Mouse (Mus musculus): Measurements from ENCODE around the gene Kcnn4. TPM values are rescaled to one million over a fixed set of nuclear protein-coding genes. Genes with fewer than 3 reads are reported as not detected.
A peak's percentile ranks its signal among the peaks of the same experiment; 100 is the strongest.

Gene Kcnn4
- polyA plus RNA-seq, 2 experiments, result 90.2 to 113 TPM

GRCm38 (mm10) chr7:24364827-24365226 lies 5.2 kb upstream of the Kcnn4 start:
- Histone ChIP-seq H3K4me1 (replicated peaks; ENCODE audit: control insufficient read depth in 2 of 2, insufficient read depth in 2 of 2, low read length in 1 of 2) (peaks cover 41 to 50% of the 10 kb centered on the region in 2 experiments), H3K36me3 (replicated peaks; ENCODE audit: control insufficient read depth, insufficient read depth, low read depth) (no peaks in the 10 kb centered on the region), H3K4me2 (ENCODE audit: low read depth) (peak overlapping the region; percentile 35), H3K9ac (replicated peaks) (peak overlapping the region; percentile 45), H3K9me3 (ENCODE audit: control insufficient read depth, low read length) (no peaks in the 10 kb centered on the region), H3K27ac (peak overlapping the region; percentile 43), H3K4me3 (ENCODE audit: insufficient read depth in 1 of 2, low read depth in 2 of 2, low read length in 2 of 2) (no peak overlapping the region), H3K27me3 (ENCODE audit: control insufficient read depth, insufficient read depth, low read length) (no peaks in the 10 kb centered on the region)
- peak; percentile 98 for TF ChIP-seq CTCF (IDR thresholded peaks at IDR 0.05; ENCODE audit: low read depth)
- no peak for TF ChIP-seq EP300 (IDR thresholded peaks at IDR 0.05; ENCODE audit: low read depth)
- ATAC-seq (ENCODE audit: insufficient read depth), result peak; percentile 42
- peak; percentile 77 to 81 (median 77) for DNase-seq (ENCODE audit: low read depth in 3 of 3, low spot score in 3 of 3)
- 17% methylated on average over 10 of the region's 10 CpGs for WGBS (ENCODE audit: insufficient replicate concordance)

DNA sequence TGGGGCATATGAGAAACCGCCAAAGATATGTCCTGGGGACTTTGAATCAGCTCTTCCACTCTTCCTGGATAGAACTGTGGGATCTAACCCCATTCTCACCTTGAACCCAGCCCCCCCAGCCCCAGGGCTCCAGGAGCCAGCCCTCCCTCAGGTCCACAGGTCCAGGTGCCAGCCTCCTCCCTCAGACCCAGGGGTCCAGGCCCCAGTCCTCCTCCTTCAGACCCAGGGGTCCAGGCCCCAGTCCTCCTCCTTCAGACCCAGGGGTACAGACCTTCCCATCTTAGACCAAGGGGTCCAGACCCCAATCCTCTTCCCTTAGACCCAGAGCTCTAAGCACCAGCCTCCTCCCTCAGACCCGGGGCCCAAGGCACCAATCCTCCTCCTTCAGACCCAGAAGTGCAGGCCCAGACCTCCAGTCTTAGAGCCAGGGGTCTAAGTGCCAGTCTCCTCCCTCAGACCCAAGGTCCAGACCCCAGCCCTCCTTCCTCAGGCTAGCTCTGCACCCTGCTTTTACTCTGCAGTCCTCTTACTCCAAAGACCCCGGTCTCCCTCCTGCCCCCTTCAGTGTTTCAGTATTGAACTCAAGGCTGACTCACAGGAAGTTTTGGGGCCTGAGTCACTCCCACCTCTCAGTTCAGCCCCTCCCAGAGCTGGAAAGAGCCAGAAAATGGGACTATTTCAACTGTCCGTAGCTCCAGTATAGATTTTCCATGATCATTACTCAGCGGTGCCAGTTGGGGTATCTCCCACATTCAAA lies 4.6 kb upstream of the Kcnn4 start:
- peak overlapping the region; percentile 45 for H3K9ac ChIP-seq (replicated peaks)
- H3K4me1 ChIP-seq (replicated peaks; ENCODE audit: control insufficient read depth in 2 of 2, insufficient read depth in 2 of 2, low read length in 1 of 2), result peaks cover 41 to 50% of the 10 kb centered on the region in 2 experiments
- H3K9me3 ChIP-seq (ENCODE audit: control insufficient read depth, low read length), result no peaks in the 10 kb centered on the region
- no peak overlapping the region for H3K4me3 ChIP-seq (ENCODE audit: insufficient read depth in 1 of 2, low read depth in 2 of 2, low read length in 2 of 2)
- 69% methylated on average over 5 of the region's 5 CpGs for WGBS (ENCODE audit: insufficient replicate concordance)
- no peak for ATAC-seq (ENCODE audit: insufficient read depth)
- TF ChIP-seq CTCF (IDR thresholded peaks at IDR 0.05; ENCODE audit: low read depth) (no peak), EP300 (IDR thresholded peaks at IDR 0.05; ENCODE audit: low read depth) (no peak)
- no peak for DNase-seq (ENCODE audit: low read depth in 3 of 3, low spot score in 3 of 3)
- no peak overlapping the region; the same call in 1 of the 2 replicates for H3K4me2 ChIP-seq (ENCODE audit: low read depth)
- peak overlapping the region; percentile 43 for H3K27ac ChIP-seq
- H3K36me3 ChIP-seq (replicated peaks; ENCODE audit: control insufficient read depth, insufficient read depth, low read depth), result no peaks in the 10 kb centered on the region
- H3K27me3 ChIP-seq (ENCODE audit: control insufficient read depth, insufficient read depth, low read length), result no peaks in the 10 kb centered on the region

- H3K36me3 ChIP-seq (replicated peaks; ENCODE audit: control insufficient read depth, insufficient read depth, low read depth), result peaks cover 4% of the 10 kb centered on the region
- H3K4me1 ChIP-seq (replicated peaks; ENCODE audit: control insufficient read depth in 2 of 2, insufficient read depth in 2 of 2, low read length in 1 of 2), result peaks cover 41 to 50% of the 10 kb centered on the region in 2 experiments
- TF ChIP-seq EP300 (IDR thresholded peaks at IDR 0.05; ENCODE audit: low read depth) (no peak), CTCF (IDR thresholded peaks at IDR 0.05; ENCODE audit: low read depth) (no peak)
- DNase-seq (ENCODE audit: low read depth in 3 of 3, low spot score in 3 of 3) (no peak), ATAC-seq (ENCODE audit: insufficient read depth) (no peak)
- no peak overlapping the region for H3K9ac ChIP-seq (replicated peaks)
- 59% methylated on average over 15 of the region's 15 CpGs for WGBS (ENCODE audit: insufficient replicate concordance)
- H3K27me3 ChIP-seq (ENCODE audit: control insufficient read depth, insufficient read depth, low read length), result no peaks in the 10 kb centered on the region
- no peak overlapping the region for H3K4me3 ChIP-seq (ENCODE audit: insufficient read depth in 1 of 2, low read depth in 2 of 2, low read length in 2 of 2)
- H3K9me3 ChIP-seq (ENCODE audit: control insufficient read depth, low read length), result no peaks in the 10 kb centered on the region
- H3K27ac ChIP-seq, result peak overlapping the region; percentile 100
- peak overlapping the region; percentile 31 for H3K4me2 ChIP-seq (ENCODE audit: low read depth)
Measured at GRCm38 (mm10) chr7:24366716-24367632, 3.1 kb upstream of the Kcnn4 start.

DNA sequence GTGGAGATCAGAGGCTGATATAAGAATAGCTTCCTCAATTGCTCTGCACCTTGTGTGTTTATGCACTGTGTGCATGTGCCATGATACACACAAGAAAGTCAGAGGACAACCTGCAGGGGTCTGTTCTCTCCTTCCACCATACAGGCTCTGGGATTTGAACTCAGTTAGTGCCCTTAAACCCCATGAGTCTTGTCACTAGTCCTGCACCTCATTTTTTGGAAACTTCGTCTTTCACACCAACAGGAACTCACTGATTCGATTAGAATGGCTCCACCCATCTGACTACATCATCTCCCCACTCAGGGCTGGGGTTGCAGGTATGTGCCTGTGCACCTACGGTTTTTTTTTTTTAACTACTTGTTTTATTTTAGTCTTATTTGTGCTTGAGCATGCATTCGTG lies 1.8 kb upstream of the Kcnn4 start:
- H3K4me2 ChIP-seq (ENCODE audit: low read depth), result peak overlapping the region; percentile 16
- H3K4me3 ChIP-seq (ENCODE audit: insufficient read depth in 1 of 2, low read depth in 2 of 2, low read length in 2 of 2), result no peak overlapping the region
- H3K27ac ChIP-seq, result peak overlapping the region; percentile 100
- no peaks in the 10 kb centered on the region for H3K27me3 ChIP-seq (ENCODE audit: control insufficient read depth, insufficient read depth, low read length)
- peaks cover 10% of the 10 kb centered on the region for H3K36me3 ChIP-seq (replicated peaks; ENCODE audit: control insufficient read depth, insufficient read depth, low read depth)
- ATAC-seq (ENCODE audit: insufficient read depth) (no peak), DNase-seq (ENCODE audit: low read depth in 3 of 3, low spot score in 3 of 3) (no peak)
- TF ChIP-seq EP300 (IDR thresholded peaks at IDR 0.05; ENCODE audit: low read depth) (no peak), CTCF (IDR thresholded peaks at IDR 0.05; ENCODE audit: low read depth) (no peak)
- H3K4me1 ChIP-seq (replicated peaks; ENCODE audit: control insufficient read depth in 2 of 2, insufficient read depth in 2 of 2, low read length in 1 of 2), result peaks cover 44 to 56% of the 10 kb centered on the region in 2 experiments
- no peaks in the 10 kb centered on the region for H3K9me3 ChIP-seq (ENCODE audit: control insufficient read depth, low read length)
- no peak overlapping the region for H3K9ac ChIP-seq (replicated peaks)
- 51% methylated on average over 4 of the region's 4 CpGs for WGBS (ENCODE audit: insufficient replicate concordance)

- Histone ChIP-seq H3K9ac (replicated peaks) (peak overlapping the region; percentile 100), H3K4me3 (ENCODE audit: insufficient read depth in 1 of 2, low read depth in 2 of 2, low read length in 2 of 2) (peak overlapping the region; percentile 77 to 88; a peak in 3 of 4 replicates), H3K27ac (peak overlapping the region; percentile 100), H3K9me3 (ENCODE audit: control insufficient read depth, low read length) (no peaks in the 10 kb centered on the region), H3K27me3 (ENCODE audit: control insufficient read depth, insufficient read depth, low read length) (no peaks in the 10 kb centered on the region), H3K4me2 (ENCODE audit: low read depth) (peak overlapping the region; percentile 100), H3K4me1 (replicated peaks; ENCODE audit: control insufficient read depth in 2 of 2, insufficient read depth in 2 of 2, low read length in 1 of 2) (peaks cover 47 to 58% of the 10 kb centered on the region in 2 experiments), H3K36me3 (replicated peaks; ENCODE audit: control insufficient read depth, insufficient read depth, low read depth) (peaks cover 17% of the 10 kb centered on the region)
- WGBS (ENCODE audit: insufficient replicate concordance), result 84% methylated on average over 7 of the region's 7 CpGs
- DNase-seq (ENCODE audit: low read depth in 3 of 3, low spot score in 3 of 3) (no peak), ATAC-seq (ENCODE audit: insufficient read depth) (no peak)
- TF ChIP-seq EP300 (IDR thresholded peaks at IDR 0.05; ENCODE audit: low read depth) (no peak), CTCF (IDR thresholded peaks at IDR 0.05; ENCODE audit: low read depth) (no peak)
Measured at GRCm38 (mm10) chr7:24368946-24369345, 1.1 kb upstream of the Kcnn4 start.

Data from liver, embryonic 14.5 days (tissue).